Mouse (Mus musculus) liver, adult 2 months (tissue): ENCODE measurements around the gene E130311K13Rik.

ENCODE experiments used
- CTCF ChIP-seq: fragments of 200-500 bp; IDR thresholded peaks from 2 replicates; pipeline ENCODE4 v1.5.1; 2011; ENCODE audit warnings: low read depth, low read length, control low read depth
- POLR2A ChIP-seq: fragments of 200-500 bp; IDR thresholded peaks from 2 replicates; pipeline ENCODE4 v1.6.1; 2011; ENCODE audit warnings: low read length, control low read depth; ENCODE audit not compliant: insufficient read depth; ENCODE audit errors: extremely low read depth

- TF ChIP-seq POLR2A (no peak), CTCF (no peak)
Observed at GRCm38 (mm10) chr3:63977895-63978294, 48.6 kb upstream of the E130311K13Rik start.
